Mouse (Mus musculus): ENCODE data around the gene Gm1993.
"Not testable (repeated sequence)": the region's sequence is repeated elsewhere in the genome, so short reads cannot be mapped to it uniquely, and the experiment has no call there.

The Gm1993 gene

GRCm38 (mm10) chrX:25570352-25570751 lies at the start of gene Gm1993:
Gene Gm1993 (minus strand): TSS chrX:25570452.
- not testable (repeated sequence) for DNase-seq
